Mouse (Mus musculus) left cerebral cortex, postnatal 10 days (tissue): ENCODE data around the gene Lrrc32. TPM values are rescaled to one million over a fixed set of nuclear protein-coding genes. Genes with fewer than 3 reads are reported as not detected.
A peak's percentile ranks its signal among the peaks of the same experiment; 100 is the strongest.

Experiments used
- DNase-seq, 2 experiments: peaks; one replicate each; pipeline ENCODE4 v3.0.0; 2021 to 2022; ENCODE audit warnings: low spot score in 2 of 2, mixed read lengths in 1 of 2; ENCODE audit errors: extremely low spot score in 1 of 2
- intact Hi-C: fragments of 180-260 bp; cut with DNase I; formaldehyde crosslinking; loops from one replicate; pipeline ENCODE4 v1.15.1; 2025
- total RNA-seq, 2 experiments: library from RNA; stranded (reverse); gene quantifications; 2 replicates each; pipeline ENCODE4 v1.2.3; 2021

The Lrrc32 gene
- total RNA-seq: 1 to 10 TPM; 2.8 to 4.3 TPM

DNA sequence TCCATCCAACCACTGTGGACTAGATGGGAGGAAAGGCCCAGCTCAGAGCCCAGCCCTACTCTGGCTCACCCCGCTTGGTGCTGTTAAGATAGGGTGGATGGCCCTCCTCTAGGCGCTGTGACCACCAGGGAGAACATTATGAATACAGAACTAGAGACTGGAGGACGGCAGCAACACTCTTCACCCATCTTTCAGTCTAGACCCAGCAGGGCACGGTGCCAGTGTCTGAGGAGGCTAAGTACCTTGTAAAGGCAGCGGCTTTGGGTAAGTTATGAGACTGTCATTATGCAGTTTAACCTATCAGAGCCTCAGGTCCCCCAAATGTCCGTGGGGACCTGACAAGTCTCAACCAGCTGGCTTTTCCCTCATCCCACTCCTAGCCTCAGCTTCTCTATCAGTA lies at the start of gene Lrrc32:
Gene Lrrc32 (plus strand): TSS at position 153 of the 400 bp plus-strand sequence.
- intact Hi-C loops: loop anchor here (10.0 kb wide), 1 partner anchor 216 kb away; the partner anchor contains the start of gene Thap12
- DNase-seq: peak in 1 of 2 experiments; percentile 51

- intact Hi-C loops: loop anchor here (10.0 kb wide), 1 partner anchor 295 kb away; the partner anchor contains the start of gene Omp
- DNase-seq: no peak
Measured at GRCm38 (mm10) chr7:98439956-98440466, 49.1 kb upstream of the Lrrc32 start, which contains the start of gene Gucy2d. Gene Gucy2d (plus strand): TSS chr7:98440416.

DNA sequence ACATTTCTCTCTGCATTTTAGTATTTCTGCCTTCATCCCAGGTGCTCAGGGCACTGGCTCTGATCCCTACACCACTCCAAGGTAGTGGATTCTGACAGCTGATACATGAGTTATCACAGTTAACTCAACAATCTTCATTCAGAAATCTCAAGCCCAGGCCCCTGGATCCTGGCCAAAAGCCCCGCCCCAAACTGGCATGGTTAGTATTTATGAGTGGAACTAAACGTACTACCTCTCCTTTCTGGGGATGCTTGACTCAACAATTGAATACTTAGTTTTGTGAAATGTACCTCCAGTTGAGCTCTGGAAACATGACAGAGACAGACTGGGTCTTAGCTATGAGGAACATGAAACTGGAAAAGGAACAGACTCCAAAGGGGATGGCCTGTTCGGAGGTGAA lies 42.2 kb upstream of the Lrrc32 start:
- DNase-seq: no peak
- intact Hi-C loops: no loop called here

- peak in 1 of 2 experiments; percentile 23 for DNase-seq
- intact Hi-C loops: no loop called here
Measured at GRCm38 (mm10) chr7:98447585-98448308, 41.3 kb upstream of the Lrrc32 start.

- no peak for DNase-seq
- intact Hi-C loops: no loop called here
Measured at GRCm38 (mm10) chr7:98448309-98448630, 40.8 kb upstream of the Lrrc32 start.

DNA sequence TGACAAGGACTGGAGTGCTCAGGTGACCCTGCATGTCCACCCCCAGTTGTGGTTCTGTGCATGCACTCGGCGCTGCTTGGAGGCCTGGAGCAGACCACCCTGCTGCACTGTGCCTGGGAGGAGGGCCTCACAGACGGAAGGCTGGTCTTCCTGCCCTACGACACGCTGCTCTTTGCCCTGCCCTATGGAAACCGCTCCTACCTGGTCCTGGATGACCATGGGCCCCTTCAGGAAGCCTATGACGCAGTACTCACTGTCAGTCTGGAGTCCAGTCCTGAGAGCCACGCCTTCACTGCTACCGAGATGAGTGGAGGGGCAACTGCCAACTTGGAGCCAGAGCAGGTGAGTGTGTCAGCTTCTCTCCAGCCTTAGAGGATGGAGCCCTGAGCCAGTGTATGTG lies 39.4 kb upstream of the Lrrc32 start:
- no peak for DNase-seq
- intact Hi-C loops: no loop called here

DNA sequence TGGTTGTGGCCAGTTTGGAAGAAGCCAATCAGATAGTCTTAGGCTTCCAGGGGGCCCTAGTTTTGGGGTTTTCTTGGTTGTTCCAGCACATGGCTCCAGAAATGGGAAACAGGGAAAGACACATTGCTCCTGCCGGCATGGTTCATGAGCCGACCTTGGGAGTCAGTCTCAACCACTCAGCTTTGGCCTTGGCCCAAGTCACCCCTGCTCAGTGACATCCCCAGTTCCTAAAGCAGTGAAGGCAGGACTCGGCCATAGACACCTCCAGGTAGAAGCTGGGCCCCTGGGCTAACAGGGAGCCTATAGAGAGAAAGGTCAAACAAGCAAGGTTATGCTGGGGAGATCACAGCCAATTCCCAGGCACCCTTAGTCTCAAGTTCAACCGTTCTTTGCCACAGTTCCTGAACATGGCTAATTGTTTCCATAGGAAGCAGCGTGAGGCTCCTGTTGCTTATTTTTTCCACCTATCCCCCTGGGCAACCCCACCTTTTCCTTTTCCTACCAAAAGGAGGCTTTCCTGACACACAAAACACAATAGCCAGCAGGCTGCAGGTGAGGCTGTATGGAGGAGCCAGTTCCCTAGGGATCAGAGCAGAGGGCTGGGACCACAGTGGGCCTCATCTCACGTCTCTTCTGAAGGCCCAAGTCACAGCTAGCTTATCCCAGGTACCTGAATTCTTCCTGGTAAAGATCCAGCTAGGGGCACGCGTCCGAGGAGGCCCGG lies 34.5 kb upstream of the Lrrc32 start:
- DNase-seq: no peak
- intact Hi-C loops: no loop called here

DNA sequence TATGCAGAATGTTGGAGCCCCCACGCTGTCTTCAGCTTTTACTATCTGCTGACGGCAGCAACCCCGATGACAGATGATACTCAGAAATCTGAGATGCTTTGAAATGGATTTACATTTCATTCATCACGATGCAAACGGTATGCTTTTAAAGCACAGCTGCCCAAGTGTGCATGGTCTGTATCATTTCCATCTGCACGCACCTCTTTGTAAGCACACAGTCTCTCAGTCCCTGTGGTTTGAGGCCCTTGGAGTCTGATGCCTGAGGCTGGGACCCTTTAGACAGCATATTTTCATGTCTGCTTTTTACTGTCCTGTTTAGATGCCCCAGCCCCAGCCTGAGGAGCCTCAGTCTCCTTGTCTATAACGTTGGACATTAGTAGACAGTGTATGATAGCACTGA lies 28.8 kb upstream of the Lrrc32 start:
- intact Hi-C loops: no loop called here
- DNase-seq: no peak

GRCm38 (mm10) chr7:98469089-98469488 lies 20.0 kb upstream of the Lrrc32 start:
- intact Hi-C loops: no loop called here
- DNase-seq: no peak

DNA sequence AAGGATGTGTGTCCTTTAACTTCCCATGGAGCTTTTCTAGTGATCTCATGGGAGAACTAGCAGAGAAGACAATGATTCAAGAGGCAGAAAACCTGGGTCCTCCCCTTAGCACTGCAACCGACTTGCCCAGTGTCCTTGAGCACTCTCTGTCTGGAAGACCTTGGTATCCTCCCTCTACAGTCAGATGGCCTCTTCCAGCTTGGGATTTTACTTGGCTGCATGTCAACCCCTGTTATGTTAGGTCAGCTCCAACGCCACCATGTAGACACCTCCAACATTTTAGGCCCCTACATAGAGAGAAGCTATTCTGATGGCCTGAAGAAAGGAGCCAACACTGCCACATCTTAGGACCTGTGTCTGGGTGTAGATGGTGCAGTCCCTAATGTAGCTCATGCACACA lies 16.6 kb upstream of the Lrrc32 start:
- DNase-seq: no peak
- intact Hi-C loops: no loop called here

- DNase-seq: no peak
- intact Hi-C loops: no loop called here
Measured at GRCm38 (mm10) chr7:98474558-98474957, 14.5 kb upstream of the Lrrc32 start.

DNA sequence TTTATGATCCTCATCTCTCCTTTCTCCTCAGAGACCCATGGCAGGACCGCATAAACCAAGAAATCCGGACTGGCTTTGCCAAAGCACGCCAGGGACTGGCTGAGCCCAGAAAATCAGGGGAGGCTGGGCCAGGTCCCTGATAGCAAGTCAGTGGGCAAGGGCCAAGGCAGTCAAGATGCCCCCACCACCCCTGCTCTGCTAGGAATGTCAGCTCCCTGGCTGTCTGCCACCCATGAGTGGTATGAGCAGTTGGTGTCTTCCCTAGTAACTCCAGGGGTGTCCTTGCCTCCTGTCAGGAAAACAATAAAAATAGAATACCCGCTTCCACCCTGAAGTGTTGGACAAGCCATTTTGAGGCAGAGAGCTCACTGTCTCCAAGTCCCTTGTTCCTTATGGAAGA lies 11.9 kb upstream of the Lrrc32 start:
- intact Hi-C loops: no loop called here
- no peak for DNase-seq

GRCm38 (mm10) chr7:98480481-98480880 lies 8.6 kb upstream of the Lrrc32 start:
- intact Hi-C loops: loop anchor here (5.0 to 10.0 kb wide), 3 partner anchors 107 to 224 kb away; partner anchors contain the start of gene Thap12
- no peak for DNase-seq

DNA sequence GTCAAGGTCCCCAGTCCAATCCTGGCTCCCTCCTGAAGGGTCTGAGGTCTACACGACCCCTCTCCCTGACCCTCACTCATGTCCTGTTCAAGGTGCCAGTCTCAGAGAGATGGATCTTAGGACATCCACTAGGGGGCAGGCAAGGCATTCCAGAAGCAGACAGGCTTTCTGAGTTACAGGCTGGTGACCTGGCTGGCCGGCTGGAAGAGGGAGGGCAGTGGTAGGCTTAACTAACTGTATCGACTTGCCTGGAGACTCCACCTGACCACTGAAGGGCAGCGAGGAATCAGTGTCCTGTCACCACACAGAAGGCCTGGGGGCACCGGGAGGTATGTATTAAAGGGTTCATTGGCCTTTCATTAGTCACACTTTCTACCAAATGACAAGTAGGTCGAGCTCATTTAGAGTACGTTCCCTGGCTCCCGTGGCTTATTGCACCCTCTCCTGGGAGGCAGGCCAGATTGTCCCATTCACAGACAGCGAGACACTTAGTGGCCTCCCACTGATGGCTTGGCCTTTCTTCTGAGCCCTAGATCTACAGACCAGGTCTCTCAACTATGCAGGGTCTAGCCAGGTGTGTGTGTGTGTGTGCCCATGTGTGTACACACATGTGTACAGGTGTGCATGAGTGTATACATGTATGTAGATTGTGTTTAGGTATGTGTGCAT lies 7.9 kb upstream of the Lrrc32 start:
- peak; percentile 61 to 85 for DNase-seq
- intact Hi-C loops: loop anchor here (5.0 to 10.0 kb wide), 3 partner anchors 106 to 224 kb away; partner anchors contain the start of gene Thap12

DNA sequence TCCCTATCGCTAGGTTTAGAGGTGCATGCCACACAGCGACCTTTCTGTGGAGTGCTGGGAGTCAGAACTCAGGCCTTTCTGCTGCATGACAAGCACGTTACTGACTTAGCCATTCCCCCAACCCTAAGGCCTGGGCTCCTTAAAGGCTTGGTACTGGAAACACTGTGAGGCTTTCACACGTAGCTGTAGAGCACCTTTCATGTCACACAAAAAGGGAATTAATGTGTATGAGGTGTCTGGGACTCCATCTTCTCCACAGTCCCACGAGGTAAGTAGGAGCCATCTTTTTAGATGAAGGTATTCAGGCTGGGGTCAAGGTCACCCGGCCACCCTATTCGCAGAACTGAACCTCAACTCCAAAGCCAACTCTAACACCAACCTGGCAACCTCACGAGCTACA lies 7.2 kb upstream of the Lrrc32 start:
- intact Hi-C loops: loop anchor here (5.0 to 10.0 kb wide), 3 partner anchors 105 to 223 kb away; partner anchors contain the start of gene Thap12
- DNase-seq: no peak

GRCm38 (mm10) chr7:98482551-98483267 lies 6.4 kb upstream of the Lrrc32 start:
- intact Hi-C loops: loop anchor here (5.0 to 10.0 kb wide), 3 partner anchors 105 to 222 kb away; partner anchors contain the start of gene Thap12

GRCm38 (mm10) chr7:98483268-98483607 lies 5.8 kb upstream of the Lrrc32 start:
- DNase-seq: no peak
- intact Hi-C loops: loop anchor here (5.0 to 10.0 kb wide), 3 partner anchors 104 to 222 kb away; partner anchors contain the start of gene Thap12

More at GRCm38 (mm10) chr7:98482551-98483267, 6.4 kb upstream of the Lrrc32 start:
- peak in 1 of 2 experiments; percentile 41 for DNase-seq

- no peak for DNase-seq
- intact Hi-C loops: loop anchor here (5.0 to 10.0 kb wide), 3 partner anchors 102 to 220 kb away; partner anchors contain the start of gene Thap12
Measured at GRCm38 (mm10) chr7:98484878-98485277, 4.2 kb upstream of the Lrrc32 start.
